Mouse (Mus musculus): ENCODE data around the gene Olfr1501.
"Not testable (repeated sequence)": the region's sequence is repeated elsewhere in the genome, so short reads cannot be mapped to it uniquely, and the experiment has no call there.

The Olfr1501 gene

GRCm38 (mm10) chr19:13850592-13850991 lies at the start of gene Olfr1501:
Gene Olfr1501, minus strand, starts transcription at chr19:13850692.
- DNase-seq (ENCODE audit: low spot score in 2 of 2): not testable (repeated sequence)

GRCm38 (mm10) chr19:13897828-13898227 lies 47.3 kb upstream of the Olfr1501 start, which contains the start of gene Olfr1504:
Gene Olfr1504, minus strand, starts transcription at chr19:13897928.
- DNase-seq (ENCODE audit: low spot score in 2 of 2): no peak

- DNase-seq (ENCODE audit: low spot score in 2 of 2): no peak
Observed at GRCm38 (mm10) chr19:13861495-13861894, 11.0 kb upstream of the Olfr1501 start, which contains the start of gene Olfr1502. Gene Olfr1502, plus strand, starts transcription at chr19:13861795.

DNA sequence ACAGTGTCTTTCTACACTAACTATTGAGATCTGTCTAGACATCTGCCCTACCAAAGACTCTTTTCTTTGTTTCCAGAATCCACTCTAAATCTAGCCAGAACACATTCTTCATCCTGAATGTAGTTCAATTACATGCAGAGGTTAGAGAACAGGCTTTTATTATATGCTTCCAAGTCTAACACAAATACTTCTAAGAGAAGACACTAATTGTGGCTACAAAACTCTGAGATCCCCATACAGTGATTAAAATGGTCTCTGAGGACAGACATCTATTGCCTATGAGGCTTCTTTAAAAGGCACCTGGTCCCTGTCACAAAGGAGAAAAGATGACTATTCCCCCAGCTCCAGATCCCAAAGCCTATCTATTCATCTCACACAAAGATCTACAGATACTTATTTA lies 20.1 kb downstream of the Olfr1501 start, which contains the start of gene Olfr1500:
Gene Olfr1500 (minus strand): TSS at position 101 of the 400 bp plus-strand sequence.
- no peak for DNase-seq (ENCODE audit: low spot score in 2 of 2)

- no peak for DNase-seq (ENCODE audit: low spot score in 2 of 2)
Observed at GRCm38 (mm10) chr19:13828447-13828846, 22.0 kb downstream of the Olfr1501 start.

DNA sequence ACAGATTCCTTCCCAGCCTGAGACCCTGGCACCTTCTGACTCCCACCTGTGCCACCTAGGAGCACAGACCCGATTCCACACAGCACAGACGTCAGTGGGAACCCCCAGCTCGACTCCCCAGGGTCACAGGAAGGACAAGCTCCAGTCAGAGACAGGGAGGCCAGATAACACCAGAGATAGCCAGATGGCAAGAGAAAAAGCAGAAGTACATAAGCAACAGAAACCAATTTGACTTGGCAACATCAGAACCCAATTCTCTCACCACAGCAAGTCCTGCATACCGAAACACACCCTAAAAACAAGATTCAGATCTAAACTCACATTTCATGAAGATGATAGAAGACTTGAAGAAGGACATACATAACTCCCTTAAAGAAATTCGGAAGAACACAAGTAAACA lies 29.6 kb downstream of the Olfr1501 start:
- no peak for DNase-seq (ENCODE audit: low spot score in 2 of 2)

- no peak for DNase-seq (ENCODE audit: low spot score in 2 of 2)
Observed at GRCm38 (mm10) chr19:13819347-13819746, 31.1 kb downstream of the Olfr1501 start, which contains the start of gene Olfr1499. Gene Olfr1499, minus strand, starts transcription at chr19:13819447.

GRCm38 (mm10) chr19:13818827-13819226 lies 31.7 kb downstream of the Olfr1501 start:
- DNase-seq (ENCODE audit: low spot score in 2 of 2): no peak

DNA sequence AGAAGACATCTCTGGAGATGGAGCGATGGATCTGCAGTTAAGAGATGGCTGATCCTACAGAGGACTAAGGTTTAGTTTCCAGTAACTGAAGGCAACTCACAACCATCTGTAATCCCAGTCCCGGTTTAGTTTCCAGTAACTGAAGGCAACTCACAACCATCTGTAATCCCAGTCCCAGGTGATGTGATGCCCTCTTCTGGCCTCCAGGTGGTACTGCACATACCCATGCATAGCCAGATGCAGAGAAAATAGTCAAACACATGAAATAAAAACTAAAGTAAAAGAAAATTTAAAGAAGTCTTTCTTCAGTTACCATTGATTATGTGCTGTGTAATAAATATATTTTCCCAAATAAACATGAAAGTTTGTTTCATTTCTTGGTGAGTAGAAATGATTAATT lies 37.7 kb downstream of the Olfr1501 start:
- no peak for DNase-seq (ENCODE audit: low spot score in 2 of 2)

GRCm38 (mm10) chr19:13805486-13805885 lies 45.0 kb downstream of the Olfr1501 start:
- DNase-seq (ENCODE audit: low spot score in 2 of 2): not testable (repeated sequence)

- DNase-seq (ENCODE audit: low spot score in 2 of 2): no peak
Observed at GRCm38 (mm10) chr19:13798102-13798501, 52.4 kb downstream of the Olfr1501 start, which contains the start of gene Olfr1497. Gene Olfr1497, minus strand, starts transcription at chr19:13798202.
